Mouse (Mus musculus): ENCODE measurements around the gene Glis1. TPM values are rescaled to one million over a fixed set of nuclear protein-coding genes. Genes with fewer than 3 reads are reported as not detected.

Glis1 gene
- polyA plus RNA-seq, 1 experiment from 2014 or later: 5.6 TPM

DNA sequence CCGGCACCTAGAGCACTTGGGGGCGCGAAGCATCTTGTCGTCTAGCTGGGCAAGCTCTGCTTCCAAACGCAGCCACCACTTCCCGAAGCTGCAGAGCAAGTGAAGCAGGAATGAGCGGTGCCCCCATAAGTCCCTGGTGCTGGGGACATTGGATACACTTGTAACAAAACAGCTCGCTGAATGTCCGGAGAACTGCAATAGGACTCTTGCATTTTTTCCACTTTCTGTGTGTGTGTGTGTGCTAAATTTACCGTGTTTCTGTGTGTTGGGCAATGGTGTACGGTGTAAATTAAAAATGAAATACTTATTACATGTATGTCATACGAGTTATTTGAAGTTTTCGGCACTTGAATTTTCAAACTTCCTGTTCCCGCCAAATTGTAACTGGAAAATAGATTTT lies 249.7 kb downstream of the Glis1 start, which contains the start of gene Dmrtb1:
TSS of gene Dmrtb1 (minus strand) at position 101 of the 400 bp plus-strand sequence.
- no peaks in the 10 kb centered on the region for H3K36me3 ChIP-seq (replicated peaks; ENCODE audit: control insufficient read depth, insufficient read depth)
- no peak within 1 kb of the TSS for H3K27ac ChIP-seq
- DNase-seq (ENCODE audit: low spot score): no peak
- H3K9me3 ChIP-seq (ENCODE audit: control insufficient read depth, low read length): no peaks in the 10 kb centered on the region
- H3K4me2 ChIP-seq (replicated peaks): no peak within 1 kb of the TSS
- H3K9ac ChIP-seq: no peak within 1 kb of the TSS
- H3K4me3 ChIP-seq (replicated peaks; ENCODE audit: low read length): no peak within 1 kb of the TSS
- 93% methylated on average over 14 of the region's 14 CpGs for WGBS
- no peaks in the 10 kb centered on the region; the same call in 1 of the 2 replicates for H3K27me3 ChIP-seq (ENCODE audit: control insufficient read depth, insufficient read depth, low read length)
- no peak for ATAC-seq (ENCODE audit: low FRiP score)
- H3K4me1 ChIP-seq (replicated peaks; ENCODE audit: control insufficient read depth, insufficient read depth, low read length): peaks cover 27% of the 10 kb centered on the region

Small RNA genes lying within 50 kb of the gene (microRNA-seq; reads per million reads assigned to microRNA genes)
- gene Gm24804: not detected

Other genes starting within 250 kb of the Glis1 start
- gene Ldlrad1, start 225.4 kb upstream of the Glis1 start, polyA plus RNA-seq (2014; fragmentation: Nextera tagmentation; extraction: Ambion mirVana): not detected in 2 replicates
- gene Lrrc42, start 181.1 kb upstream of the Glis1 start, polyA plus RNA-seq (2014; fragmentation: Nextera tagmentation; extraction: Ambion mirVana): 54.1 and 57.1 TPM in 2 replicates
- 37.3 and 46.1 TPM in 2 replicates for gene Hspb11, start 181.0 kb upstream of the Glis1 start, polyA plus RNA-seq (2014; fragmentation: Nextera tagmentation; extraction: Ambion mirVana)
- gene Dio1, start 127.4 kb upstream of the Glis1 start, polyA plus RNA-seq (2014; fragmentation: Nextera tagmentation; extraction: Ambion mirVana): not detected in 2 replicates
- gene Yipf1, start 120.2 kb upstream of the Glis1 start, polyA plus RNA-seq (2014; fragmentation: Nextera tagmentation; extraction: Ambion mirVana): 65.7 and 69.0 TPM in 2 replicates
- 22.3 and 23.6 TPM in 2 replicates for gene Ndc1, start 66.8 kb upstream of the Glis1 start, polyA plus RNA-seq (2014; fragmentation: Nextera tagmentation; extraction: Ambion mirVana)
- 6.8 and 7.6 TPM in 2 replicates for gene Dmrtb1, start 249.6 kb downstream of the Glis1 start, polyA plus RNA-seq (2014; fragmentation: Nextera tagmentation; extraction: Ambion mirVana)